In genomic region chr4:43656339-43657109, GRCm38 (mm10) we compare ENCODE assay signal across 8 mouse cellular contexts. TPM values are rescaled to one million over a fixed set of nuclear protein-coding genes. Genes with fewer than 3 reads are reported as not detected.
DNase-seq lines count a peak whose midpoint lies in the region; ATAC-seq and TF ChIP-seq lines count a peak whose summit lies in the region.

TSS of gene Hint2 (minus strand) at chr4:43656466.

- TF ChIP-seq POLR2A in MEL (IDR thresholded peaks at IDR 0.05; ENCODE audit: control insufficient read depth in 1 of 2, insufficient read depth in 1 of 2, low read depth in 1 of 2, low read length in 2 of 2, poor library complexity in 1 of 2), result peak; percentile 82 to 95
- peak; percentile 94 for TF ChIP-seq POLR2A in cerebellum, adult 2 months (IDR thresholded peaks at IDR 0.05; ENCODE audit: borderline replicate concordance, insufficient read depth, low read length)

- peak within 1 kb of the TSS; percentile 85 for H3K9ac ChIP-seq in MEL (ENCODE audit: control insufficient read depth, low read depth, low read length, poor library complexity, severe bottlenecking)
- peak within 1 kb of the TSS; percentile 91 for H3K9ac ChIP-seq in forebrain, postnatal 0 days
- H3K9ac ChIP-seq in lung, embryonic 15.5 days, result peak within 1 kb of the TSS; percentile 85

- H3K4me2 ChIP-seq in forebrain, postnatal 0 days (ENCODE audit: low read depth), result peak within 1 kb of the TSS; percentile 98
- H3K4me2 ChIP-seq in lung, embryonic 15.5 days, result peak within 1 kb of the TSS; percentile 76

- under 1% methylated on average over 34 of the region's 34 CpGs for WGBS in cerebellum, adult 2 months
- WGBS in forebrain, postnatal 0 days, result under 1% methylated on average over 34 of the region's 34 CpGs
- under 1% methylated on average over 34 of the region's 34 CpGs for WGBS in lung, embryonic 15.5 days

- no peak for TF ChIP-seq EP300 in MEL (IDR thresholded peaks at IDR 0.05; ENCODE audit: low read depth in 1 of 2, low read length in 2 of 2)

- H3K36me3 ChIP-seq in MEL (ENCODE audit: control insufficient read depth in 1 of 2, insufficient read depth in 2 of 2, low read length in 2 of 2), result peaks cover 0 to 8% of the 10 kb centered on the region in 2 experiments; a peak in 2 of 4 replicates
- H3K36me3 ChIP-seq in forebrain, postnatal 0 days (ENCODE audit: insufficient read depth), result no peaks in the 10 kb centered on the region
- H3K36me3 ChIP-seq in lung, embryonic 15.5 days, result no peaks in the 10 kb centered on the region

- peak; percentile 98 for ATAC-seq in forebrain, postnatal 0 days
- ATAC-seq in lung, embryonic 15.5 days (ENCODE audit: borderline replicate concordance, extremely low read depth, low FRiP score, low TSS enrichment), result peak; percentile 96

- H3K27ac ChIP-seq in MEL (ENCODE audit: control insufficient read depth, low read depth, low read length), result 0 out of 2 replicates have a peak within 1 kb of the TSS, but pooled peaks have one; percentile 16
- peak within 1 kb of the TSS; percentile 86 for H3K27ac ChIP-seq in cerebellum, adult 2 months (ENCODE audit: insufficient read depth, low read length)
- peak within 1 kb of the TSS; percentile 93 for H3K27ac ChIP-seq in forebrain, postnatal 0 days (ENCODE audit: low read depth, low read length)
- peak within 1 kb of the TSS; percentile 89 for H3K27ac ChIP-seq in lung, embryonic 15.5 days

- no peak for TF ChIP-seq CTCF in MEL (IDR thresholded peaks at IDR 0.05 in 2 of 3, conservative IDR thresholded peaks at IDR 0.05 in 1 of 3; ENCODE audit: control insufficient read depth in 1 of 3, insufficient read depth in 1 of 3, low read depth in 2 of 3, low read length in 3 of 3, poor library complexity in 1 of 3, severe bottlenecking in 1 of 3)
- no peak for TF ChIP-seq CTCF in cerebellum, adult 2 months (IDR thresholded peaks at IDR 0.05; ENCODE audit: borderline replicate concordance, insufficient read depth, low read depth, low read length)
- TF ChIP-seq CTCF in forebrain, postnatal 0 days (IDR thresholded peaks at IDR 0.05; ENCODE audit: low read depth), result no peak; the same call in none of the 2 replicates

- no peaks in the 10 kb centered on the region for H3K9me3 ChIP-seq in MEL (replicated peaks; ENCODE audit: insufficient read depth, low read length)
- no peaks in the 10 kb centered on the region for H3K9me3 ChIP-seq in forebrain, postnatal 0 days (ENCODE audit: low read length)
- no peaks in the 10 kb centered on the region for H3K9me3 ChIP-seq in lung, embryonic 15.5 days

- TF ChIP-seq RAD21 in MEL (IDR thresholded peaks at IDR 0.05; ENCODE audit: low read depth, low read length), result no peak

- no peaks in the 10 kb centered on the region; a peak in 2 of 4 replicates for H3K27me3 ChIP-seq in MEL (ENCODE audit: control insufficient read depth in 1 of 2, insufficient read depth in 2 of 2, low read length in 2 of 2)
- no peaks in the 10 kb centered on the region for H3K27me3 ChIP-seq in cerebellum, adult 2 months (ENCODE audit: control insufficient read depth, insufficient read depth, low read length)
- no peaks in the 10 kb centered on the region for H3K27me3 ChIP-seq in forebrain, postnatal 0 days (ENCODE audit: insufficient read depth, low read length)
- peaks cover 10% of the 10 kb centered on the region; the same call in 1 of the 2 replicates for H3K27me3 ChIP-seq in lung, embryonic 15.5 days

- peaks cover 0 to 12% of the 10 kb centered on the region in 2 experiments; a peak in 1 of 4 replicates for H3K4me1 ChIP-seq in MEL (ENCODE audit: control insufficient read depth in 1 of 2, insufficient read depth in 2 of 2, low read length in 2 of 2)
- peaks cover 3% of the 10 kb centered on the region; the same call in 1 of the 2 replicates for H3K4me1 ChIP-seq in cerebellum, adult 2 months (ENCODE audit: control insufficient read depth, insufficient read depth, low read length)
- H3K4me1 ChIP-seq in forebrain, postnatal 0 days (ENCODE audit: insufficient read depth), result peaks cover 7% of the 10 kb centered on the region; the same call in 1 of the 2 replicates
- peaks cover 15% of the 10 kb centered on the region for H3K4me1 ChIP-seq in lung, embryonic 15.5 days

- H3K4me3 ChIP-seq in MEL (ENCODE audit: control insufficient read depth in 1 of 2, insufficient read depth in 1 of 2, low read depth in 2 of 2, low read length in 2 of 2), result peak within 1 kb of the TSS; percentile 80 to 89
- peak within 1 kb of the TSS; percentile 80 for H3K4me3 ChIP-seq in cerebellum, adult 2 months (replicated peaks; ENCODE audit: insufficient read depth, low read depth, low read length)
- peak within 1 kb of the TSS; percentile 82 for H3K4me3 ChIP-seq in forebrain, postnatal 0 days (ENCODE audit: low read depth, low read length)
- peak within 1 kb of the TSS; percentile 79 for H3K4me3 ChIP-seq in lung, embryonic 15.5 days

- H3K79me2 ChIP-seq in MEL (ENCODE audit: control insufficient read depth, insufficient read depth, low read length, poor library complexity), result peaks cover 3% of the 10 kb centered on the region; the same call in 1 of the 2 replicates

- DNase-seq in MEL (ENCODE audit: low read depth, low spot score), result peak; percentile 98
- peak; percentile 96 to 100 for DNase-seq in cerebellum, adult 2 months
- DNase-seq in forebrain, postnatal 0 days, result peak; percentile 97
- DNase-seq in heart, postnatal 4 days, result peak; percentile 93
- DNase-seq in layer of hippocampus, adult 8-10 months (ENCODE audit: low spot score in 2 of 2), result peak; percentile 93 to 96
- peak; percentile 95 for DNase-seq in ovary, adult 18-20 months (ENCODE audit: low spot score)
- peak; percentile 96 for DNase-seq in thymus, postnatal 0 days (ENCODE audit: low spot score)

TF ChIP-seq in MEL, 35 proteins besides CTCF, POLR2A, EP300 and RAD21:
- TF ChIP-seq MAFK (IDR thresholded peaks at IDR 0.05; ENCODE audit: borderline replicate concordance, low read depth, low read length) (no peak), MAX (IDR thresholded peaks at IDR 0.05; ENCODE audit: low read length) (no peak; the same call in 1 of the 2 replicates), ETS1 (IDR thresholded peaks at IDR 0.05; ENCODE audit: low read depth, low read length) (no peak), CHD1 (IDR thresholded peaks at IDR 0.05; ENCODE audit: low read depth, low read length) (no peak), CHD2 (IDR thresholded peaks at IDR 0.05; ENCODE audit: low read length) (peak; percentile 70), MYC (IDR thresholded peaks at IDR 0.05; ENCODE audit: low read depth, low read length) (no peak), ZMIZ1 (IDR thresholded peaks at IDR 0.05; ENCODE audit: low read depth, low read length) (0 out of 2 replicates have a peak, but pooled peaks have one; percentile 32), SMC3 (IDR thresholded peaks at IDR 0.05; ENCODE audit: low read depth, low read length) (no peak), HCFC1 (IDR thresholded peaks at IDR 0.05; ENCODE audit: low read depth, low read length) (peak; percentile 75), ELF1 (IDR thresholded peaks at IDR 0.05; ENCODE audit: low read depth, low read length) (0 out of 2 replicates have a peak, but pooled peaks have one; percentile 53), ZKSCAN1 (IDR thresholded peaks at IDR 0.05; ENCODE audit: low read depth, low read length) (peak; percentile 45; the same call in 1 of the 2 replicates), NRF1 (IDR thresholded peaks at IDR 0.05; ENCODE audit: insufficient read depth, low read depth, low read length, poor library complexity, severe bottlenecking) (peak; percentile 60), MXI1 (IDR thresholded peaks at IDR 0.05; ENCODE audit: low read depth, low read length) (peak; percentile 59), USF1 (IDR thresholded peaks at IDR 0.05; ENCODE audit: low read depth, low read length) (no peak), SIN3A (IDR thresholded peaks at IDR 0.05; ENCODE audit: low read length) (peak; percentile 70), NELFE (IDR thresholded peaks at IDR 0.05; ENCODE audit: low read depth, low read length) (peak; percentile 82), TCF12 (IDR thresholded peaks at IDR 0.05; ENCODE audit: low read depth, low read length) (no peak), E2F4 (IDR thresholded peaks at IDR 0.05; ENCODE audit: borderline replicate concordance, low read depth, low read length) (no peak), MAZ (IDR thresholded peaks at IDR 0.05; ENCODE audit: low read depth, low read length) (0 out of 2 replicates have a peak, but pooled peaks have one; percentile 5), POLR2AphosphoS2 (IDR thresholded peaks at IDR 0.05; ENCODE audit: low read length) (peak; percentile 50; the same call in 1 of the 2 replicates), TBP (IDR thresholded peaks at IDR 0.05; ENCODE audit: low read depth, low read length) (peak; percentile 47), KAT2A (conservative IDR thresholded peaks at IDR 0.05; ENCODE audit: low read depth, low read length) (no peak), USF2 (IDR thresholded peaks at IDR 0.05; ENCODE audit: borderline replicate concordance in 1 of 2, insufficient read depth in 1 of 2, low read depth in 1 of 2, low read length in 2 of 2) (no peak), ZNF384 (IDR thresholded peaks at IDR 0.05; ENCODE audit: low read depth, low read length) (peak; percentile 99), POLR2AphosphoS5 (IDR thresholded peaks at IDR 0.05; ENCODE audit: borderline replicate concordance, low read depth, low read length) (no peak), BHLHE40 (IDR thresholded peaks at IDR 0.05; ENCODE audit: borderline replicate concordance, low read depth, low read length) (no peak), MYB (IDR thresholded peaks at IDR 0.05; ENCODE audit: low read depth, low read length) (no peak)

RNA-seq across cellular contexts. Expression of gene Hint2, which starts in this region (rescaled TPM):
- total RNA-seq in MEL (2012; rRNA removed), result 35.3 and 46.4 TPM in 2 replicates
- 100 to 1,000 TPM in 1 of 2 experiments, 10 to 100 TPM in 1; 33.2 to 254 TPM for polyA plus RNA-seq in MEL (2012; ENCODE audit: insufficient read depth in 1 of 2, insufficient read length in 2 of 2, low read depth in 1 of 2, low replicate concordance in 2 of 2, missing spikeins in 1 of 2)
- polyA plus RNA-seq in cerebellum, adult 2 months (2012; rRNA removed), result 94.3 and 99.6 TPM in 2 replicates
- 53.6 and 61.9 TPM in 2 replicates for total RNA-seq in forebrain, postnatal 0 days (2014; rRNA removed)
- polyA plus RNA-seq in forebrain, postnatal 0 days (2015; fragmentation: Nextera tagmentation; extraction: Ambion mirVana), result 80.0 and 101 TPM in 2 replicates
- total RNA-seq in heart, postnatal 4 days (2021), result 10 to 100 TPM; 92.2 to 98.4 TPM
- total RNA-seq in layer of hippocampus, adult 8-10 months (2022), result 10 to 100 TPM; 25.3 to 39.2 (median 37.6) TPM
- 110 and 114 TPM in 2 replicates for polyA plus RNA-seq in lung, embryonic 15.5 days (2015; fragmentation: Nextera tagmentation; extraction: Ambion mirVana)
- 74.1 and 74.7 TPM in 2 replicates for polyA plus RNA-seq in thymus, postnatal 0 days (2015; fragmentation: Nextera tagmentation; extraction: Ambion mirVana)

Comparison
In these comparisons a context has a peak if more than half of its experiments do, and no peak if none do; other contexts are left out.
1. Peak in every context shown above with its lines: DNase-seq, ATAC-seq, H3K4me3 ChIP-seq and H3K27ac ChIP-seq.
2. H3K27ac ChIP-seq: peak in every context shown above with its lines; median percentile 93 in forebrain, postnatal 0 days; 89 in lung, embryonic 15.5 days; 86 in cerebellum, adult 2 months; 16 in MEL.